Mouse (Mus musculus) hindbrain, embryonic 12.5 days (tissue): Measurements from ENCODE around the gene Ltbp1. TPM values are rescaled to one million over a fixed set of nuclear protein-coding genes. Genes with fewer than 3 reads are reported as not detected.
A peak's percentile ranks its signal among the peaks of the same experiment; 100 is the strongest.
"Not testable (repeated sequence)": the region's sequence is repeated elsewhere in the genome, so short reads cannot be mapped to it uniquely, and the experiment has no call there.

ENCODE experiments used
- ATAC-seq: fragments of 200-750 bp; cut with Nextera tagmentation; 2 replicates; pipeline ENCODE4 v1.8.0; 2017; ENCODE audit warnings: moderate TSS enrichment; ENCODE audit not compliant: low FRiP score
- H3K27ac ChIP-seq: fragments of 300-500 bp; sonication (generic); 2 replicates; pipeline ENCODE4 v1.5.1; 2016; ENCODE audit warnings: mild to moderate bottlenecking
- H3K27me3 ChIP-seq: fragments of 300-500 bp; sonication (generic); 2 replicates; pipeline ENCODE4 v1.6.1; 2016; ENCODE audit warnings: mild to moderate bottlenecking
- H3K36me3 ChIP-seq: fragments of 300-500 bp; sonication (generic); 2 replicates; pipeline ENCODE4 v1.6.1; 2016; ENCODE audit warnings: mild to moderate bottlenecking
- H3K4me1 ChIP-seq: fragments of 300-500 bp; sonication (generic); 2 replicates; pipeline ENCODE4 v1.6.1; 2016
- H3K4me2 ChIP-seq: fragments of 300-500 bp; sonication (generic); replicated peaks from 2 replicates; pipeline ENCODE4 v1.6.1; 2016; ENCODE audit warnings: mild to moderate bottlenecking
- H3K4me3 ChIP-seq: fragments of 300-500 bp; sonication (generic); 2 replicates; pipeline ENCODE4 v1.5.1; 2016; ENCODE audit warnings: mild to moderate bottlenecking
- H3K9ac ChIP-seq: fragments of 300-500 bp; sonication (generic); 2 replicates; pipeline ENCODE4 v1.6.1; 2016; ENCODE audit warnings: mild to moderate bottlenecking, moderate library complexity
- H3K9me3 ChIP-seq: fragments of 300-500 bp; sonication (generic); replicated peaks from 2 replicates; pipeline ENCODE4 v1.6.1; 2016; ENCODE audit warnings: mild to moderate bottlenecking
- WGBS: fragments of 180-500 bp; shearing (Covaris S2); methylation state at CpG from one replicate; pipeline ENCODE4 v1.1.7; 2016; 5-methylcytosine and 5-hydroxymethylcytosine counted together
- polyA plus RNA-seq: library from polyadenylated mRNA; unstranded; fragments of >200 nt; fragmentation: Nextera tagmentation; extraction: Ambion mirVana; gene quantifications from 2 replicates; pipeline ENCODE4 v1.2.1, GENCODE M21; 2016

The Ltbp1 gene
- polyA plus RNA-seq, 1 experiment from 2014 or later, result 12.0 TPM

DNA sequence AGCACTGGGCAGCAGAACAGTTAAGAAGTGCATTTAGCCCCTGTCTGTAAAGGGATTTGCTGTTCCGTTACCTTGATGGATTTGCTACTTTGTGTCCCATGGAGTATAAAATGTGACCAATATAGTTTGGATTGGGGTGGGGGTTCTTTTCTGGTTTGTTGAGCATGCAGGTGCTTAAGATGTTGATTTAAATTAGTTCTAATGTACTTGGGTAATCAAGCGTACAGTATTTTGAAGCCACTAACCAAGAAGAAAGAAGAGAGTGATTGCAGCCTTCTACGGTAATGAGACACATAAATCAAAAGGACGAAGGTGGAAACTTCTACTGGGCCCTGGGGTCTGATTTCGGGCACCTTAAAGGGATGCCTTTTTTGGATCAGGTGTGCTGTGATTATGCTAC lies 102.5 kb downstream of the Ltbp1 start:
- no peak overlapping the region for H3K27ac ChIP-seq
- H3K4me3 ChIP-seq, result no peak overlapping the region
- H3K9me3 ChIP-seq, result no peaks in the 10 kb centered on the region
- 56% methylated on average over 5 of the region's 5 CpGs for WGBS
- H3K27me3 ChIP-seq, result no peaks in the 10 kb centered on the region
- no peak overlapping the region for H3K9ac ChIP-seq
- H3K4me2 ChIP-seq, result no peak overlapping the region
- no peaks in the 10 kb centered on the region for H3K36me3 ChIP-seq
- ATAC-seq, result 0 out of 2 replicates have a peak, but pooled peaks have one; percentile 35
- H3K4me1 ChIP-seq, result no peaks in the 10 kb centered on the region

DNA sequence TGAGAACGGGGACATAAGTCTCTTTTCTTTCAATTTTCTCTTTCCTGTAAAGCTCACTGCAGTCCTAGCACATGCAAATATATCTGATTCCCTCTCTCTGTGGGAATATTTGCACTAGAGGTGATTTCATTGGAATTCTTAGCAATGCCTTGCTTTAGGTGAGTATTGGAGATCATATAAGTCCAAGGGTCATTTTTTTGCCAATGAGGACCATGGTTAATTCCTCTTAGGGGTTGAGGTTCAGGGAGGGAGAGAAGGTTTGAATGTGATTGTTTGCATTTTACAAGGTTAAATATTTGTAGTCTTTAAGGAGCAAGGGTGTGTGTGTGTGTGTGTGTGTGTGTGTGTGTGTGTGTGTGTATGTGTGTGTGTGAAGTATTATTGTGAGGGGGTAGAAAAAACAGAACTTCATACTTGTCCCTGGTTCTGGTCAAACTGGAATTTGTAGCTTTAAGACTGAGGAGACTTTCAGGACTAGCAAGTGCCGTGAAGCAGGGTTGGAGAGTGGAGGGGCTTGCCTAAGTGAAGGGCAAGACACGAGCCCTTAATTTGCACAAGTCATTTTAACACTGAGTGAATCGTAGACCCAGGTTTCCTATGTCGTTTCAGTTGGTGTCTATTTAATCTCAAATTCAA lies 103.8 kb downstream of the Ltbp1 start:
- 81% methylated on average over 5 of the region's 5 CpGs for WGBS
- Histone ChIP-seq H3K9me3 (no peaks in the 10 kb centered on the region), H3K27ac (no peak overlapping the region), H3K27me3 (no peaks in the 10 kb centered on the region), H3K4me1 (no peaks in the 10 kb centered on the region), H3K9ac (no peak overlapping the region), H3K4me3 (no peak overlapping the region), H3K4me2 (no peak overlapping the region), H3K36me3 (no peaks in the 10 kb centered on the region)
- ATAC-seq, result no peak

DNA sequence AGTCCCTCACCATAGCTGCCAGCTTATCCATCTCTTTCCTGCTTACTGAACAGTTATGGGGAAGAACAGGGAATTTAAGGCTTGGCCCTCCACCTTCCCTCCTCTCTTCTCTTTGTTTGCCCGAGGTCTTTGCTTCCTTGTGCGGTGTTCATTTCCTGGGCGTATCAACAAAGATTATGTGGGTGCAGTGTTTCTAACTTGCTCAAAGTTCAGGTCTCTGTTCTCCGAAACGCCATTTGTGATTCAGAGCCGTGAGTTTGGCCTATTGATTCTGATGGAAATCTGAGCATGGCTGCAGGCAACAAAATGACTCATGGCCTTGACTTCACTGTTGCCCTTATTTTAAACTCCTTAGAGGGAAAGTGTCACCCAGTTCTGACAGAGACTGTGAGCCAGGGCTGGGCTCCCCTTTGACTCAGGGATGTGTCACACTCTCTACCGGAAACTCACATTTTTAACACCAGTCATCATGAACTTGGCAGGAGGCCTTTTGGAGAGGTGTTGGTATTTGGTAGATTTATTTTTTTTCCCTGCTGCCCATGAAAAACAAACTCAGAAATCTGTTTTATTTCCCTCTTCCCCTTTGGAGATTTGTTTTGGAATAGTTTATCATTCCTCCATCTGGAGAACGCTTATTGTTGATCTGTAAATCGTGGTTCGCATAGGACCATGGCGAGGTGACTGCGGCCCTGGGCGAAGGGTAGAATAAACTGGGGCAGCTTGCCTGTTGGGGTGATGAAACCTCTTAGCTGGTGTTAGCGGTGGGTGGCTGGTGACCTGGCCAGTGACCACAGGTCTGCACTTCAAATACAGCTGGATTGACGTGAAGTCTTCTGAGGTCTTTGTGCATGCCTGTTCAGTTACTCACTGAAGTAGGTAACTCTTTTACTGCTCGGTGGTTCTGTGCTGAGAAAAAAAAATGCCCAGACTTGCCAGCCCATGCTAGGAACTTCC lies 105.2 kb downstream of the Ltbp1 start:
- no peak overlapping the region for H3K27ac ChIP-seq

DNA sequence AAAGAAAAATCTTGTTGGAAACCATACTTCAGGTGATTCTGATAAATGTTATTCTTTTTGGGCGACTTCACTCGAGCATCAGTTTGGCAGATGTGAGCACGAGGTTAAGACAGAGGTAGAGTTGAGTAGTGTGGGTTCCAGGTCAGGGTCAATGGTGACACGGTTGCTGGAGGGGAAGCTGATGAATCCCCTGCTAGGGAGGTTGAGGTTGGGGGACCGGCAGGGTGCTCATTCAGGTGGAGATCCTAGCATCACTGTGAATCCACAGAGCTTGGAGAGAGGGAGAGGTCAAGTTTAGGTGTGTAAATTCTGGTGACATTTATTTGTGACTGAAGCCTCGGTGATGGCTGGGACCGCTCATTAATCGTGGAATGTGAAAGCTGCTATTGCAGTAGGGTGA lies 110.2 kb downstream of the Ltbp1 start:
- no peaks in the 10 kb centered on the region for H3K9me3 ChIP-seq
- no peak overlapping the region for H3K4me2 ChIP-seq
- H3K4me3 ChIP-seq, result no peak overlapping the region
- no peaks in the 10 kb centered on the region for H3K27me3 ChIP-seq
- WGBS, result 78% methylated on average over 8 of the region's 8 CpGs
- no peaks in the 10 kb centered on the region for H3K36me3 ChIP-seq
- no peaks in the 10 kb centered on the region for H3K4me1 ChIP-seq
- no peak overlapping the region for H3K9ac ChIP-seq
- H3K27ac ChIP-seq, result no peak overlapping the region
- no peak for ATAC-seq

More for the DNA sequence above, 105.2 kb downstream of the Ltbp1 start:
- ATAC-seq, result no peak
- H3K9me3 ChIP-seq, result no peaks in the 10 kb centered on the region
- H3K9ac ChIP-seq, result no peak overlapping the region
- no peak overlapping the region for H3K4me3 ChIP-seq
- no peaks in the 10 kb centered on the region for H3K4me1 ChIP-seq
- no peak overlapping the region for H3K4me2 ChIP-seq
- H3K36me3 ChIP-seq, result no peaks in the 10 kb centered on the region
- no peaks in the 10 kb centered on the region for H3K27me3 ChIP-seq
- WGBS, result 91% methylated on average over 16 of the region's 16 CpGs

DNA sequence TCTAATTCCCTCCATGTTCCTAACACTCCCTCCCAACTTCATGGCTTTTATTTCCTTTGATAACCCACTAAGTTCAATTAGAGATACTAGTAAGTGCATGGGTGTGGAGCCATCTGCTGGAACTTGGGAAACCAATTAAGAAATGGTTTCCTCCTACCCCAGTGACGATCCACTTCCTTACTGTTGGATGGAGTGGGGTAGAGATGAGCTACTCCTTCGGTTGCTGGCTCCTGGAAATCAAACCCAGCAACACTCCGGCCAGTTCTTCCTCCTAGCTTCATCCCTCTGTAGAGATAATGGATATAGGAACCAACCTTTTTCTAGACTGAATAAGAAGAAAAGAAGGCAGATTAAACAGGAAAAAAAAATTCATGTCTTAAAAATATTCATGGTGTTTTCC lies 113.5 kb downstream of the Ltbp1 start:
- Histone ChIP-seq H3K4me1 (no peaks in the 10 kb centered on the region), H3K27ac (no peak overlapping the region), H3K27me3 (no peaks in the 10 kb centered on the region), H3K4me2 (no peak overlapping the region), H3K9me3 (no peaks in the 10 kb centered on the region), H3K4me3 (no peak overlapping the region), H3K9ac (no peak overlapping the region), H3K36me3 (no peaks in the 10 kb centered on the region)
- 93% methylated on average over 3 of the region's 3 CpGs for WGBS
- ATAC-seq, result no peak

DNA sequence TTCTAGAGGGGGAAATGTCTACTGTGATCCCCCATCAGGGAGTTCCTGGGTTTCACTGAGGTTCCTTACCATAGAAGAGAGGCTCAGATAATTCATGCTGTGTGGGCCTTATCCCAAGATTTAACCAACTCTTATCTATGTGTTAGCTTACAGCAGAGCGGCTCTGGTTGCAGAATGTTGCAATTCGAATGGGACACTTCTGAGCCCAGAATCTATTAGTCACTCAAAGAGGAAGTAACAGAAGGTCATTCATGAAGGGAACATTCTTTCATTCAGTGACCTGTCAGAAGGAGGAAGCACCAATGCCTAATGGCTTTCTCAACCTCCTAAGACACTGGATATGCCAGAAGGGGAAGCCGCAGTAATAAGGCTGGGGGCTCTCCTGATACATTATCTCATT lies 114.1 kb downstream of the Ltbp1 start:
- Histone ChIP-seq H3K27ac (no peak overlapping the region), H3K27me3 (no peaks in the 10 kb centered on the region), H3K4me1 (no peaks in the 10 kb centered on the region), H3K9ac (no peak overlapping the region), H3K4me2 (no peak overlapping the region), H3K36me3 (no peaks in the 10 kb centered on the region), H3K4me3 (no peak overlapping the region), H3K9me3 (no peaks in the 10 kb centered on the region)
- 66% methylated on average over 3 of the region's 3 CpGs for WGBS
- ATAC-seq, result no peak

DNA sequence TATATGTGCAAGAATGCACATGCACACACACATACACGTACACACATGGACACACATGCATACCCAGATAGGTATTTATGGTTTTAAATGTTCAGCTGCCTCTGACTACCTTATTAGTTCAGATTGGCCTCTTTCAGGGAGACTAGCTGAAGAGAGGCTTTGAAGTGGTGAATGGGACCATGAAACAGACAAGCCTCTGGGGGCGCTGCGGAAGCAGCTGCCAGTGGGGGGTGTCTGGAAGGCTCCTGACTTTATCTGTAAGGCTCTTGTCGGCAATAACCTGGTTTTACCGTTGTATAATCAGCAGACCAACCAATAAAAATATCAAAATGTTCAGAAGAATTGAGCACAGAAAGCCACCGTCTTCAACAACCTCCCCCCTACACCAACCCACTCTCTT lies 114.7 kb downstream of the Ltbp1 start:
- no peak for ATAC-seq
- Histone ChIP-seq H3K4me1 (no peaks in the 10 kb centered on the region), H3K4me2 (no peak overlapping the region), H3K27me3 (no peaks in the 10 kb centered on the region), H3K36me3 (no peaks in the 10 kb centered on the region), H3K9ac (no peak overlapping the region), H3K27ac (no peak overlapping the region), H3K9me3 (no peaks in the 10 kb centered on the region), H3K4me3 (no peak overlapping the region)
- 69% methylated on average over 6 of the region's 6 CpGs for WGBS

DNA sequence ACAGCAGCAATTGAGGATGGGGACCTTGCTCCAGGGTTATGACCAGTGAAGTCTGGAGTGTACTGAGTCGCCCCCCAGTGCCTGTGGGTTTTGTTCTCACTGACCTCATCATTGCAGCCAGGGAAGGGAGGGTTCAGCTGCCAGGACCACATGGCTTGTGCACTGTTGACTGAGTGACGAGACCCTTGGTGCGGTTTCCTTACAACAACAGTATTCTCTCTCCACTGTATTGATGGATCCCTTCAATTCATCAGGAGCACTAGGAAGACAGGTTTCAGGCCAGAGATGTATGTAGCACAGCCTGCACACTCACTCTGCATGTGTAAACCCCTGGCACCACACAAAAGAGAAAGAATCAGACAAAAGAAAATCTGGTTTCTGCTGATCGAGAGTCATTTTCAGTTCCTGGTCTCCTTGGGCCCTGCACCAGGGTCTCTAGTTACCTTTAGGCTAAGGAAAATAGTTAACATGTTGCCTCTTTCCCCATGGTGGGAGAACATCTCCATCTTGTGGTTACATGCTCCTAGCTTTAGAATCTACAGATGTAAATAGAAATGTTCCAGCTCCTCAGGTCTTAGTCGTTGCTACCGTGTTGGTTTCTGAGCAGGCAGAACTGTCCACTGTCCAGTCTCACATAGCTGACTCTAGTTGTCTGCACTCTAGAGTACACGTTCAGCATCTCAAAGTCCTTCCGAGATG lies 117.4 kb downstream of the Ltbp1 start:
- 72% methylated on average over 8 of the region's 8 CpGs for WGBS
- H3K9me3 ChIP-seq, result no peaks in the 10 kb centered on the region
- no peak for ATAC-seq
- no peak overlapping the region for H3K4me2 ChIP-seq
- no peak overlapping the region for H3K27ac ChIP-seq
- no peaks in the 10 kb centered on the region for H3K27me3 ChIP-seq
- no peak overlapping the region for H3K4me3 ChIP-seq
- H3K4me1 ChIP-seq, result no peaks in the 10 kb centered on the region
- H3K36me3 ChIP-seq, result no peaks in the 10 kb centered on the region
- H3K9ac ChIP-seq, result no peak overlapping the region

DNA sequence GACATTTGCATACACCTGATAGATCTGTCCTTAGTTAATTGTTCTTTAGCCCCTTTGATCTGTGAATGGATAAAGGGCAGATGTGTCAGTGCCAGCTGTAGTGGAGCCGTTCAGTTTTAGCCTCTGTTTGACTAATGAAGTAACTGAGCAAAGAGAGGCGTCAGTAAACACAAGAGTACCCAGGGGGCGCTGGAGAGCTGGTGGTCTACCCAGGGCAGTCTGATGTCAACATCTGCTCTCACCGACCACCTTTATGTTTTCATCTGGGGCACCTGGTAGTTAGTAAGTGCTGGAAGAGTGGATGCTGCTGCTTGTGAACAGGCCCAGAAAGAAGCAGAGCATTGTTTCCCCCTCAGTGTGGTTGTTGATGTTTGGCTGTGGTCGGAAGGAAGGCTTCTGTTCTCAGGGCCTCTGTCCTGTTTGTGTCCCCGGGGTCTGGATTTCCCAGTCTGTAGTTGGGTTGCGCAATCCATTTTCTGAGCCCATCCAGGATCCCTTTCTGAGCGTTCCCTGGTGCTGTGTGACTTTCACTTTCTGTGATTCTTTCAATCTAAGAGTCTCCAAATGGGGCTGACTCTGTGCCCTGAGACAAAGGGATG lies 123.1 kb downstream of the Ltbp1 start:
- Histone ChIP-seq H3K4me3 (no peak overlapping the region), H3K9ac (no peak overlapping the region), H3K27me3 (no peaks in the 10 kb centered on the region), H3K4me2 (no peak overlapping the region), H3K36me3 (no peaks in the 10 kb centered on the region), H3K27ac (no peak overlapping the region), H3K9me3 (no peaks in the 10 kb centered on the region), H3K4me1 (no peaks in the 10 kb centered on the region)
- no peak for ATAC-seq
- 60% methylated on average over 8 of the region's 8 CpGs for WGBS

DNA sequence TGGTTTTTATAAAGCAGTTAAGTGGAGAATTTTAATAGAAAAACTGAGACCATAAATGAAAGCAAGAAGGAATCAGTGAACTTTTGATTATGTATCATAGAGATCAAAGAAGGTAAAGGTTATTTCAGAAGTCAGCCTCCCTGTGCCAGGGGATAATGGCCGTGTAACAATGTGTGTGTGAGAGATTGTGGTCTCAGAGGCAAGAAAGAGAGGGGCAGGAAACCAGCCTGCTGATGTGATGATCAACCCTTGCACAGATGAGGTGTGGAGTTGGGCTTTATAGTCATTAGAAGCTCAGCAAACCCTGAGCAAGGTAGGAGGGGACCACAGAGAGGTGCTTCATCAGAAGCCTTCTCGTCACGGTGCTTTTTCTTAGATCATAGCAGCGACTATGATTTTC lies 128.6 kb downstream of the Ltbp1 start:
- H3K9ac ChIP-seq, result no peak overlapping the region
- no peak overlapping the region for H3K4me3 ChIP-seq
- H3K27me3 ChIP-seq, result no peaks in the 10 kb centered on the region
- 93% methylated on average over 4 of the region's 4 CpGs for WGBS
- H3K4me1 ChIP-seq, result no peaks in the 10 kb centered on the region
- H3K36me3 ChIP-seq, result no peaks in the 10 kb centered on the region
- H3K27ac ChIP-seq, result no peak overlapping the region
- no peak for ATAC-seq
- H3K9me3 ChIP-seq, result no peaks in the 10 kb centered on the region
- no peak overlapping the region for H3K4me2 ChIP-seq

DNA sequence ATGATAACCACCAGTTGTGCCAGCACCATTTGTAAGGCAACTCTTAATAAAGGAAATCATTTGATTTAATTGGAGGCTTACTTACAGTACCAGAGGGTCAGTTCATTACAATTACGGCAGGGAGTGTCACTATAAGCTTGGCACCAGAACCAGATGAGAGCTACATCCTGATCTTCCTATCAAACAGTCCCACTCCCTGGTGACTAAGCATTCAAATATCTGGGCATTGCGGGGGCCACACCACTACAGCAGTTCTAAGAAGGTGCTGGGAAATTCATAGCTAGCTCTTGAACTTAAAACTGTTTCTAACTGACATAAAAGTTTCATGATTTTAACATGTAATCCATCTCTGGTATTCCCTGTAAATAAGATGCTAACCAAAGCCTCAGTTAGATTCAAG lies 134.4 kb downstream of the Ltbp1 start:
- Histone ChIP-seq H3K9ac (no peak overlapping the region), H3K36me3 (no peaks in the 10 kb centered on the region), H3K4me3 (no peak overlapping the region), H3K4me1 (no peaks in the 10 kb centered on the region), H3K27me3 (no peaks in the 10 kb centered on the region), H3K9me3 (no peaks in the 10 kb centered on the region), H3K4me2 (no peak overlapping the region), H3K27ac (no peak overlapping the region)
- WGBS, result 91% methylated on average over 2 of the region's 2 CpGs
- ATAC-seq, result no peak

DNA sequence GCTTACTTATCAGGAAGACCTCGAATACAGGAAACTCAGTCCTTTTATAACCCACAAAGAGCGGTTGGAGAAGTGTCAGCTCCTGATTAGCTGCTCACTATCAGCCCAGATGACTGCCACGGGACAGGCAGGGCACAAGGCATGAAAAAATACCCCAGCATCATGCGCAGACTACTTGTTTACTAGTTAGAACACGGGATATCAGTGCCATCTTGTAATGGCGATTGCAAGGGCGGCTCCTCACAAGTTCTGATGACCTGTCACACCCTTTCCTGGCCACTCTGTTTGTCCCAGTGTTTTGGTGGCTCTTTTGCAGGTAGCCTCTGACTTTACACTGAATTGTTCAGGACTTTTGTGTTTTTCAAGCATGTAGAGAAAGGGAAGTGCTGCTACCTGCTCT lies 137.5 kb downstream of the Ltbp1 start:
- 90% methylated on average over 7 of the region's 7 CpGs for WGBS
- not testable (repeated sequence) for H3K27me3 ChIP-seq, H3K9ac ChIP-seq, H3K4me1 ChIP-seq, H3K4me3 ChIP-seq, H3K4me2 ChIP-seq, H3K27ac ChIP-seq, H3K36me3 ChIP-seq, ATAC-seq, H3K9me3 ChIP-seq
